Mouse (Mus musculus): ENCODE measurements around the gene Homer2. TPM values are rescaled to one million over a fixed set of nuclear protein-coding genes. Genes with fewer than 3 reads are reported as not detected.

The Homer2 gene
- polyA plus RNA-seq, 1 experiment from 2014 or later, result 33.5 TPM

GRCm38 (mm10) chr7:81566332-81566731 is 141.0 kb downstream of the Homer2 start:
- Histone ChIP-seq H3K4me3 (ENCODE audit: low read depth, low read length) (no peak overlapping the region), H3K4me2 (ENCODE audit: low read depth, severe bottlenecking) (no peak overlapping the region)
- DNase-seq (ENCODE audit: low spot score), result no peak

GRCm38 (mm10) chr7:81565381-81566055 is 141.8 kb downstream of the Homer2 start:
- Histone ChIP-seq H3K4me1 (ENCODE audit: control insufficient read depth, insufficient read depth, low read length) (0 out of 2 replicates have a peak, but pooled peaks cover 5% of the 10 kb centered on the region), H3K9ac (ENCODE audit: low read length) (no peak overlapping the region), H3K4me2 (ENCODE audit: low read depth, severe bottlenecking) (no peak overlapping the region), H3K27me3 (ENCODE audit: control insufficient read depth, insufficient read depth, low read length) (no peaks in the 10 kb centered on the region), H3K36me3 (ENCODE audit: control insufficient read depth, insufficient read depth, low read length) (no peaks in the 10 kb centered on the region), H3K4me3 (ENCODE audit: low read depth, low read length) (no peak overlapping the region), H3K9me3 (ENCODE audit: control insufficient read depth, low read length) (no peaks in the 10 kb centered on the region), H3K27ac (replicated peaks; ENCODE audit: low read depth, low read length) (no peak overlapping the region)
- WGBS, result 36% methylated on average over 7 of the region's 7 CpGs
- DNase-seq (ENCODE audit: low spot score) (peak; percentile 50), ATAC-seq (ENCODE audit: insufficient number of reproducible peaks, low FRiP score, low TSS enrichment, low read depth) (peak; percentile 67)

More at GRCm38 (mm10) chr7:81566332-81566731, 141.0 kb downstream of the Homer2 start:
- no peak for ATAC-seq (ENCODE audit: insufficient number of reproducible peaks, low FRiP score, low TSS enrichment, low read depth)
- Histone ChIP-seq H3K27ac (replicated peaks; ENCODE audit: low read depth, low read length) (no peak overlapping the region), H3K9ac (ENCODE audit: low read length) (no peak overlapping the region), H3K4me1 (ENCODE audit: control insufficient read depth, insufficient read depth, low read length) (0 out of 2 replicates have a peak, but pooled peaks cover 5% of the 10 kb centered on the region), H3K27me3 (ENCODE audit: control insufficient read depth, insufficient read depth, low read length) (no peaks in the 10 kb centered on the region), H3K36me3 (ENCODE audit: control insufficient read depth, insufficient read depth, low read length) (no peaks in the 10 kb centered on the region), H3K9me3 (ENCODE audit: control insufficient read depth, low read length) (no peaks in the 10 kb centered on the region)
- WGBS, result 91% methylated on average over 4 of the region's 4 CpGs

- Histone ChIP-seq H3K4me3 (ENCODE audit: low read depth, low read length) (no peak overlapping the region), H3K9me3 (ENCODE audit: control insufficient read depth, low read length) (no peaks in the 10 kb centered on the region), H3K4me1 (ENCODE audit: control insufficient read depth, insufficient read depth, low read length) (0 out of 2 replicates have a peak, but pooled peaks cover 5% of the 10 kb centered on the region), H3K27ac (replicated peaks; ENCODE audit: low read depth, low read length) (no peak overlapping the region), H3K27me3 (ENCODE audit: control insufficient read depth, insufficient read depth, low read length) (no peaks in the 10 kb centered on the region), H3K4me2 (ENCODE audit: low read depth, severe bottlenecking) (no peak overlapping the region), H3K9ac (ENCODE audit: low read length) (no peak overlapping the region), H3K36me3 (ENCODE audit: control insufficient read depth, insufficient read depth, low read length) (no peaks in the 10 kb centered on the region)
- no peak for ATAC-seq (ENCODE audit: insufficient number of reproducible peaks, low FRiP score, low TSS enrichment, low read depth)
- WGBS, result 74% methylated on average over 7 of the region's 7 CpGs
- no peak for DNase-seq (ENCODE audit: low spot score)
Measured at GRCm38 (mm10) chr7:81564766-81565165, 142.6 kb downstream of the Homer2 start.

DNA sequence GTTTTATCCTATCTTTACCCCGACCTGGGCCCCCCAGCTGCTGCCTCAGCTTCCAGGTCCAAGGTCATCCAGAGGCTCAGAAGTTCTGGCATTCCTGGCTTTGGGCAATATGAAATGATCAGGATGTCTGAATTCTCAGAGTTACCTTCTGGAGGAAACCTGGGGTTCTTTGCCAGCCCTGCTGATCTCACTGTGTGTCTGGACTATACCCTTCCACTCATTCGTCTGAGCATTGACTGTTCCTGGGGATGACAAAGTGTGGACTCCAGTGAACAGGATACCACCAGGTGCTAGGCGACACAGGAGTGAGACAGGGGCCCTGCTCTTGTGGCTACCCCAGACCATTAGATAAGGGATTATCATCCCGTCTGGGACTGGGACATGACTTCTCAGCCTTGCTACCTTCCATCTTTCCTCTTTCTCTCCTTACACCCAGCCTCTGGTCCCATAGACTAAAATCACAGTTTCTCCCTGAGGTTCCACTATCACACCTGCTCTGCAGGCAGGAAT is 143.8 kb downstream of the Homer2 start:
- WGBS, result 73% methylated on average over 4 of the region's 4 CpGs
- H3K4me1 ChIP-seq (ENCODE audit: control insufficient read depth, insufficient read depth, low read length), result 0 out of 2 replicates have a peak, but pooled peaks cover 5% of the 10 kb centered on the region

GRCm38 (mm10) chr7:81561211-81561610 is 146.1 kb downstream of the Homer2 start:
- Histone ChIP-seq H3K27ac (replicated peaks; ENCODE audit: low read depth, low read length) (no peak overlapping the region), H3K9ac (ENCODE audit: low read length) (no peak overlapping the region), H3K27me3 (ENCODE audit: control insufficient read depth, insufficient read depth, low read length) (no peaks in the 10 kb centered on the region), H3K4me2 (ENCODE audit: low read depth, severe bottlenecking) (no peak overlapping the region), H3K36me3 (ENCODE audit: control insufficient read depth, insufficient read depth, low read length) (no peaks in the 10 kb centered on the region), H3K4me3 (ENCODE audit: low read depth, low read length) (no peak overlapping the region), H3K9me3 (ENCODE audit: control insufficient read depth, low read length) (no peaks in the 10 kb centered on the region), H3K4me1 (ENCODE audit: control insufficient read depth, insufficient read depth, low read length) (no peaks in the 10 kb centered on the region)
- WGBS, result 80% methylated on average over 5 of the region's 5 CpGs
- no peak for DNase-seq (ENCODE audit: low spot score)
- no peak for ATAC-seq (ENCODE audit: insufficient number of reproducible peaks, low FRiP score, low TSS enrichment, low read depth)

More for the DNA sequence above, 143.8 kb downstream of the Homer2 start:
- Histone ChIP-seq H3K9me3 (ENCODE audit: control insufficient read depth, low read length) (no peaks in the 10 kb centered on the region), H3K4me2 (ENCODE audit: low read depth, severe bottlenecking) (no peak overlapping the region), H3K27me3 (ENCODE audit: control insufficient read depth, insufficient read depth, low read length) (no peaks in the 10 kb centered on the region), H3K4me3 (ENCODE audit: low read depth, low read length) (no peak overlapping the region), H3K9ac (ENCODE audit: low read length) (no peak overlapping the region), H3K27ac (replicated peaks; ENCODE audit: low read depth, low read length) (no peak overlapping the region), H3K36me3 (ENCODE audit: control insufficient read depth, insufficient read depth, low read length) (no peaks in the 10 kb centered on the region)
- ATAC-seq (ENCODE audit: insufficient number of reproducible peaks, low FRiP score, low TSS enrichment, low read depth) (no peak), DNase-seq (ENCODE audit: low spot score) (no peak)

DNA sequence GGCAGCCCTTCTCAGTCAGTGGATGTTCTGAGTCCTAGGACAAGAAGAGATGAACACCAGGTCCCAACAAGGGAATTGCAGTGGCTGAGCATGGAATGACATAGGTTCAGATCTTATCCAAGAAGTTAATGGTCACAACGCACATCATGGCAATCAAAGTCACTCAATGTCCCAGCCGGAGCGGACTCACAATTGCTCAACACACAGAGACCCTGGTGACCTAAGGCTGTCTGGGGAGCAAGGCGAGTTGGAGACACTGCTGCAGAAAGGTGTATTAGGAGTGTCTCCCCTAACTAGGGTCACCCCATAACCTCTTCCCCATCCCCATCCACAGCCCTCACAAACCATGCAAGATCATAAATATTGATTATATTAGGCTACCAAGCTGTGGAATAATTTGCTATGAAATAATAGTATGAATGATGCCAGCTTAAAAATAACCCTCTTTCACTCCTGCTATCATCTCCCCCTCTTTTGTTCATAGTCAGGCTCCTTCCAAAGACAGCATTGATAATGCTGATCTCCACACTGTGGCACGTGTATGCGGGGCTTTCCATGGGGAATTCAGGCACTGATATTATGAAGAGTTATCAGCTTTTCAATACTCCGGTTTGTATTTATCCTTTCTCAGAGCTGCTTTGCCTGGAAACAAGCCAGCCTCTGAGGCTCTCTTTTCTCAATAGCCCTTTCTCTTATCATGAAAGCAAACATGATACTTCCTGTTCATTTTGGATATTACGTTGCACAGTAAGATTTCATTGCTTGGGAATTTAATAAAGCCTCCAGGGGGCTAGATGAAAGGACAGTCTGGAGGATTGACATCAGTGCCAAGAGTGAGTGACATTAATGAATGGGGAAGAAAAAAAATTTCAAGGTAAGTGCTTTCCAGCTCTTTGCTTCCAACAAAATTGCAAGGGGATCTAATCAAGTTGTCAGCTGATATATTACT is 147.0 kb downstream of the Homer2 start:
- no peak for DNase-seq (ENCODE audit: low spot score)
- no peaks in the 10 kb centered on the region for H3K27me3 ChIP-seq (ENCODE audit: control insufficient read depth, insufficient read depth, low read length)
- 85% methylated on average over 8 of the region's 8 CpGs for WGBS
- H3K27ac ChIP-seq (replicated peaks; ENCODE audit: low read depth, low read length), result no peak overlapping the region
- ATAC-seq (ENCODE audit: insufficient number of reproducible peaks, low FRiP score, low TSS enrichment, low read depth), result no peak
- H3K4me3 ChIP-seq (ENCODE audit: low read depth, low read length), result no peak overlapping the region
- no peak overlapping the region for H3K4me2 ChIP-seq (ENCODE audit: low read depth, severe bottlenecking)
- no peaks in the 10 kb centered on the region for H3K4me1 ChIP-seq (ENCODE audit: control insufficient read depth, insufficient read depth, low read length)
- no peak overlapping the region for H3K9ac ChIP-seq (ENCODE audit: low read length)
- no peaks in the 10 kb centered on the region for H3K9me3 ChIP-seq (ENCODE audit: control insufficient read depth, low read length)
- H3K36me3 ChIP-seq (ENCODE audit: control insufficient read depth, insufficient read depth, low read length), result no peaks in the 10 kb centered on the region

DNA sequence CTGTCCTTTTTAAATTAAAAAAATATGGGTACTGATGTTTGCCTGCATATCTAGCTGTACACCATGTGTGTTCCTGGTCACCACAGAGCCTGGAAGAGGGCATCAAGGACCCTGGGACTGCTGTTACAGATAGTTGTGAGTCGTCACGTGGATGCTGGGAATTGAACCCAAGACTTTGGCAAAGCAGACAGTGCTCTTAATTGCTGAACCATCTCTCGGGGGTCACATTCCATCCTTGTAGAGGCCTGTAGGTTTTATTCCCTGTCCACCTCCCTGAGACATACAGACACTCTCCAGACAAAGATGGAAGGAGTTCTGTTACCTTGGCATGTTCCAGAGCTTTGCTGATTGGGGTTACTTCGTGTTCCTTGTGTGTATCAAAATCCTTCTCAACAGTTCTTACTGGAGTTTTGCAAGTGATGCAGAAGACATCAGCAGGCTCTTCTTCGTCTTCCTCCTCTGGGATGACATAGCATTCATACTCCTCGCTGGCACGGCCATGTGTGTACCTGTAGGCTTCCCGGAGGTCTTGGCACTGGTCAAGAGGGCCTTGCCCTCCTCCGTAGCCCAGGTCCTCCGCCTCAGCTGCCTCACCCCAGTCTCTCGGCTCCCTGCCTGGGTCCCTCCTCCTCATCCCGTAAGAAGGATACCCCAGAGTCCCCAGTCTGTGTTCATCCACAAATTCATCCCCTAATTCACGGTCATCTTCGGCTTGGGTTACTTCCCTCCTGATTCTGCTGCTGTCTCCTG is 147.9 kb downstream of the Homer2 start:
- no peaks in the 10 kb centered on the region for H3K36me3 ChIP-seq (ENCODE audit: control insufficient read depth, insufficient read depth, low read length)
- 85% methylated on average over 14 of the region's 14 CpGs for WGBS

GRCm38 (mm10) chr7:81557985-81558360 is 149.4 kb downstream of the Homer2 start:
- no peak overlapping the region for H3K4me2 ChIP-seq (ENCODE audit: low read depth, severe bottlenecking)
- ATAC-seq (ENCODE audit: insufficient number of reproducible peaks, low FRiP score, low TSS enrichment, low read depth), result no peak
- H3K27me3 ChIP-seq (ENCODE audit: control insufficient read depth, insufficient read depth, low read length), result no peaks in the 10 kb centered on the region
- H3K9ac ChIP-seq (ENCODE audit: low read length), result no peak overlapping the region
- no peak overlapping the region for H3K27ac ChIP-seq (replicated peaks; ENCODE audit: low read depth, low read length)
- WGBS, result 74% methylated on average over 4 of the region's 4 CpGs
- no peaks in the 10 kb centered on the region for H3K4me1 ChIP-seq (ENCODE audit: control insufficient read depth, insufficient read depth, low read length)
- DNase-seq (ENCODE audit: low spot score), result no peak
- no peaks in the 10 kb centered on the region for H3K9me3 ChIP-seq (ENCODE audit: control insufficient read depth, low read length)
- H3K36me3 ChIP-seq (ENCODE audit: control insufficient read depth, insufficient read depth, low read length), result no peaks in the 10 kb centered on the region
- no peak overlapping the region for H3K4me3 ChIP-seq (ENCODE audit: low read depth, low read length)

More for the DNA sequence above, 147.9 kb downstream of the Homer2 start:
- Histone ChIP-seq H3K4me1 (ENCODE audit: control insufficient read depth, insufficient read depth, low read length) (no peaks in the 10 kb centered on the region), H3K4me3 (ENCODE audit: low read depth, low read length) (no peak overlapping the region), H3K27ac (replicated peaks; ENCODE audit: low read depth, low read length) (no peak overlapping the region), H3K9ac (ENCODE audit: low read length) (no peak overlapping the region), H3K9me3 (ENCODE audit: control insufficient read depth, low read length) (no peaks in the 10 kb centered on the region), H3K4me2 (ENCODE audit: low read depth, severe bottlenecking) (no peak overlapping the region), H3K27me3 (ENCODE audit: control insufficient read depth, insufficient read depth, low read length) (no peaks in the 10 kb centered on the region)
- ATAC-seq (ENCODE audit: insufficient number of reproducible peaks, low FRiP score, low TSS enrichment, low read depth) (no peak), DNase-seq (ENCODE audit: low spot score) (no peak)
